ENCODE assay signal across 19 mouse cellular contexts in genomic region chr7:86459621-86460020, GRCm38 (mm10). TPM values are rescaled to one million over a fixed set of nuclear protein-coding genes. Genes with fewer than 3 reads are reported as not detected.
DNase-seq lines count a peak whose midpoint lies in the region; TF ChIP-seq lines count a peak whose summit lies in the region.
"Had no signal": no experiment of that assay in that cellular context is flagged by ENCODE, and none has a peak within 500 bp of the region (broad histone marks: within the 10 kb centered on the region; RNA-seq: fewer than 3 reads in every experiment).

Gene Olfr299, plus strand, starts transcription at chr7:86459921.

- no peak for TF ChIP-seq POLR2A in brain, embryonic 14.5 days (IDR thresholded peaks at IDR 0.05; ENCODE audit: borderline replicate concordance, extremely low read depth, insufficient read depth, insufficient read length, poor library complexity, severe bottlenecking)

- peak; percentile 0 for DNase-seq in brain, embryonic 14.5 days (ENCODE audit: low read depth)
- no peak for DNase-seq in lung, postnatal 36 days
- DNase-seq: adrenal gland, adult 2 months; adrenal gland, adult 8-10 months; adrenal gland, postnatal 10 days; adrenal gland, postnatal 14 days; adrenal gland, postnatal 25 days; adrenal gland, postnatal 36 days; B cell, adult 2 months; cerebellum, adult 11 months; cerebellum, adult 11-12 months; cerebellum, adult 18-20 months; cerebellum, adult 2 months; cerebellum, adult 8-10 months had no signal

- TF ChIP-seq CTCF in brain, embryonic 14.5 days (IDR thresholded peaks at IDR 0.05; ENCODE audit: borderline replicate concordance, extremely low read depth, insufficient read depth, insufficient read length) = no peak

RNA-seq across cellular contexts. Expression of gene Olfr299, which starts in this region (rescaled TPM):
- polyA plus RNA-seq in brain, embryonic 14.5 days (2012; rRNA removed) = not detected in 2 replicates
- polyA plus RNA-seq: activated CD4-positive, CD25-positive, alpha-beta regulatory T cell, adult 4 months; adrenal gland, adult 2 months; C2C12; CD4-positive, CD25-positive, alpha-beta regulatory T cell, adult 4 months; cerebellum, adult 2 months; G1E; Patski had no signal

Comparison
In these comparisons a context has a peak if more than half of its experiments do, and no peak if none do; other contexts are left out.
1. Peak in DNase-seq in brain, embryonic 14.5 days; RNA of the gene not detected or under 1 TPM.